Mouse (Mus musculus) G1E-ER4 (cell line): ENCODE results near the gene Gm21789. TPM values are rescaled to one million over a fixed set of nuclear protein-coding genes. Genes with fewer than 3 reads are reported as not detected.
"Not testable (repeated sequence)": the region's sequence is repeated elsewhere in the genome, so short reads cannot be mapped to it uniquely, and the experiment has no call there.

Experiments used
- GATA1 ChIP-seq: IDR thresholded peaks from one replicate; pipeline ENCODE4 v1.8.0; 2012; ENCODE audit warnings: low read length, inconsistent platforms
- polyA plus RNA-seq: library from polyadenylated mRNA; stranded (reverse); fragments of >175 nt; gene quantifications from 2 replicates; pipeline ENCODE4 v1.2.3, GENCODE M21; 2012

The Gm21789 gene
- polyA plus RNA-seq = not detected in 2 replicates

DNA sequence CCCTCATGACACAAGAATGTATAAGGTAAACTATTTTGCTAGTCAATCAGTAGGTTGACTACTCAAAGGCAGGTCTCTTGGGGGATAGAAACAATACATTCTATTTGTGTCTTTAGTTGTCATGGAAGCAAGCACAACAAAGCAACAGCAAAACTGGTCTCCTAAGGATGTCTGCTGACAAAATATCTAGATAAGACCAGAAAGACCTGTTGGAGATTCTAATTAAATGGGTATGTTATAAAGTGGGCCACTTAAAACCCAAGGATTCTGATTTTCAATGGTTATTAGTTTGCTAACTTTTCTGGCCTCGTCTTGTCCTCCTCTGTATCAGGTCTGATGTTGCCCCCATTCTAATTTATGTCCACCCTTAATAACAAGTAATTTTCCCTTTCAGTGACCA lies at the start of gene Gm21789:
Gm21789 (plus strand) TSS at position 301 of the 400 bp plus-strand sequence.
- not testable (repeated sequence) for TF ChIP-seq GATA1

DNA sequence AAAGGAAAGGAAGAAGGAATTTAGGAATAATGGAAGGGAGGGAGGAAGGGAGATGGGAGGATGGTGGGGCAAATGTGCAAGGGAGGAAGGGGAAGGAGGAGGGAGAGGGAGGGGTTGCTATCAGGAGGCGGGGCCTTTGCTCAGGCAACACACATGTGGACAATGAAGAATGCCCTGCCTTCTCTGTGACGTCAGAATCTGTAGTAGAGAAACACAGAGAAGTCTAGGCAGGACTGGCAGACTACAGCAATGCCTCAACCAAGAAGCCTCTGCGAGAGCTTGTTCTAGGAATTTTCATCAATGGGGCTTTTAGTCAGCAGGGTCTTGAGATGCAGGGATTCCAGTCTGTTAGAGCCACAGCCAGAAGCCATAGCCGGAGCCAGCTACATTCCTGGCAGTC lies 47.2 kb upstream of the Gm21789 start, which contains the start of gene Btbd35f30:
Btbd35f30 (plus strand) TSS at position 301 of the 400 bp plus-strand sequence.
- TF ChIP-seq GATA1 = not testable (repeated sequence)

DNA sequence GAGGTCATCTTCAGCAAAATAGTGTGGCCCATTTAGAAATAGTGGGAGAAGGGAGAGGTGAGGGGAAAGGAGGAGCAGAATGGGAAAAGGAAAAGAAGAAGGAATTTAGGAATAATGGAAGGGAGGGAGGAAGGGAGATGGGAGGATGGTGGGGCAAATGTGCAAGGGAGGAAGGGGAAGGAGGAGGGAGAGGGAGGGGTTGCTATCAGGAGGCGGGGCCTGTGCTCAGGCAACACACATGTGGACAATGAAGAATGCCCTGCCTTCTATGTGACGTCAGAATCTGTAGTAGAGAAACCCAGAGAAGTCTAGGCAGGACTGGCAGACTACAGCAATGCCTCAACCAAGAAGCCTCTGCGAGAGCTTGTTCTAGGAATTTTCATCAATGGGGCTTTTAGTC lies 32.0 kb downstream of the Gm21789 start, which contains the start of gene Btbd35f5:
Btbd35f5 (plus strand) TSS at position 301 of the 400 bp plus-strand sequence.
- not testable (repeated sequence) for TF ChIP-seq GATA1

Other genes with a start within 250 kb of the Gm21789 start
- not detected in 2 replicates for gene Btbd35f21, start 215.7 kb upstream of the Gm21789 start, polyA plus RNA-seq
- gene Btbd35f30, start 47.1 kb upstream of the Gm21789 start, polyA plus RNA-seq = not detected in 2 replicates
- not detected in 2 replicates for gene Btbd35f5, start 32.1 kb downstream of the Gm21789 start, polyA plus RNA-seq